Mouse (Mus musculus) embryonic fibroblast, embryonic 13.5 days (primary cell): Measurements from ENCODE around the gene Unc45b. TPM values are rescaled to one million over a fixed set of nuclear protein-coding genes. Genes with fewer than 3 reads are reported as not detected.

Source experiments
- H3K27ac ChIP-seq: 2 replicates; pipeline ENCODE4 v1.5.1; 2012; ENCODE audit warnings: low read length, control low read depth, inconsistent platforms; ENCODE audit not compliant: insufficient read depth
- H3K4me1 ChIP-seq: 2 replicates; pipeline ENCODE4 v1.6.1; 2011; ENCODE audit warnings: low read length; ENCODE audit not compliant: control insufficient read depth, insufficient read depth
- H3K4me3 ChIP-seq: 2 replicates; pipeline ENCODE4 v1.5.1; 2011; ENCODE audit warnings: mild to moderate bottlenecking, control low read depth, low read length; ENCODE audit not compliant: insufficient read depth
- CTCF ChIP-seq: IDR thresholded peaks from 2 replicates; pipeline ENCODE4 v1.5.1; 2011; ENCODE audit warnings: mild to moderate bottlenecking, control low read depth, low read length, moderate library complexity, borderline replicate concordance; ENCODE audit not compliant: insufficient read depth
- POLR2A ChIP-seq: IDR thresholded peaks from 2 replicates; pipeline ENCODE4 v1.6.1; 2011; ENCODE audit warnings: low read depth, mild to moderate bottlenecking, control low read depth, low read length, moderate library complexity
- polyA plus RNA-seq: library from polyadenylated mRNA; stranded (reverse); fragments of >200 nt; gene quantifications from 2 replicates; pipeline ENCODE4 v1.2.4, GENCODE M21; 2011; ENCODE audit warnings: low read depth; ENCODE audit not compliant: missing spikeins, insufficient read length

Gene Unc45b
- polyA plus RNA-seq, 1 experiment: not detected

DNA sequence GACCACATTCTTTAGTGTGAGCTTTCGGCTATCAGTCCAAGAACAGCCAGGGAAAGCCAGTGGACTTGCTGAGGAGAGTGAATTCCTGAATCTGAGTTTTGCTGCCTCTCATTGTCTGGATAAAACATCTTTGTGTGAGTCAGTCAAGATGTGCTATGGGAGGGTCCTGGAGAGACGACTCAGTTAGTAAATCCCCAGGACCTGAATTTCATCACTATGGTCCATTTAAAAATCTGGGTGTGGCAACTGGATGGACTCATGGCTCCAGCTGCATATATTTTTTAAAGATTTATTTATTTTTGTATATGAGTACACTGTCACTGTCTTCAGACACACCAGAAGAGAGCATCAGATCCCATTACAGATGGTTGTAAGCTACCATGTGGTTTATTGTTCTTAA lies 35.3 kb downstream of the Unc45b start:
- TF ChIP-seq CTCF (no peak), POLR2A (no peak)
- H3K4me3 ChIP-seq: no peak overlapping the region
- no peak overlapping the region for H3K27ac ChIP-seq
- H3K4me1 ChIP-seq: 0 out of 2 replicates have a peak, but pooled peaks cover 6% of the 10 kb centered on the region

DNA sequence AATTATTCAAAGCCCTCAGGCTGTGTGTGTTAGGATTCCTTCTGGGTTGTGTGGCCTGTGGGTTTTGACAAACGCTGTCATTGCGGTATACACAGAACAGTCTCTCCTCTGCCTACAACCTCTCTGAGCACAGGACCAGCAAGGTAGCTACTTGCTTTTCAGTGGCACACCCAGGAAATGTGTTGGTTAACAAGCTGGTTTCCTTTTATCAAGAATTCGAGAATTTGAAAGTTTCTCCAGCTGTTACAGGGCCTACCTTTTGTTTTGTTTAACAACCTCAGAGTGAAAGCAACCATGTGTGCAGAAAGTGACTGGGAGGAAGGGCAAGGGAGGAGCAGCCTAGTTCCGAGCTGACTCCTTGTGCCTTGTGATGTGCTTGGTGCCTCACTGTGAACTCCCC lies 37.1 kb downstream of the Unc45b start:
- H3K4me1 ChIP-seq: 0 out of 2 replicates have a peak, but pooled peaks cover 6% of the 10 kb centered on the region
- no peak for TF ChIP-seq POLR2A
- no peak for TF ChIP-seq CTCF
- H3K27ac ChIP-seq: no peak overlapping the region
- no peak overlapping the region for H3K4me3 ChIP-seq

DNA sequence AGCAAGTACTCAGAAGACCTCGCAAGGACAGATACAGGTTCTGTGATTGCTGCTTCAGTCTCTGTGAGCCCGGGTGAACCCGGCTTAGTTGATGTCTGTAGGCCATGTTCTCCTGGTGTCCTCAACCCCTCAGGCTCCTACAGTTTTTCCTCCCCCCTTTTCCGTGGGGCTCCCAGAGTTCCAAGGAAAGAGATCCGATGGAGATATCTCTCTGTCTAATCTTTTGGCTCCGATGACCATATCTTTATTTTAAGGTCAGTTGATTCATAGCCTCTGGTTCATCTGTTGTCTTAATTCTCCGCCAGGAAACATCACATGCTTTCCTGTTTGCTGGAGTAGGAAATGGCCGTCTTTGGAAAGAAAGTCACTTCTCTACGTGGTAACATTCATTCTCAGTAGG lies 38.7 kb downstream of the Unc45b start:
- Histone ChIP-seq H3K4me3 (no peak overlapping the region), H3K27ac (no peak overlapping the region), H3K4me1 (no peaks in the 10 kb centered on the region)
- TF ChIP-seq CTCF (no peak), POLR2A (no peak)

DNA sequence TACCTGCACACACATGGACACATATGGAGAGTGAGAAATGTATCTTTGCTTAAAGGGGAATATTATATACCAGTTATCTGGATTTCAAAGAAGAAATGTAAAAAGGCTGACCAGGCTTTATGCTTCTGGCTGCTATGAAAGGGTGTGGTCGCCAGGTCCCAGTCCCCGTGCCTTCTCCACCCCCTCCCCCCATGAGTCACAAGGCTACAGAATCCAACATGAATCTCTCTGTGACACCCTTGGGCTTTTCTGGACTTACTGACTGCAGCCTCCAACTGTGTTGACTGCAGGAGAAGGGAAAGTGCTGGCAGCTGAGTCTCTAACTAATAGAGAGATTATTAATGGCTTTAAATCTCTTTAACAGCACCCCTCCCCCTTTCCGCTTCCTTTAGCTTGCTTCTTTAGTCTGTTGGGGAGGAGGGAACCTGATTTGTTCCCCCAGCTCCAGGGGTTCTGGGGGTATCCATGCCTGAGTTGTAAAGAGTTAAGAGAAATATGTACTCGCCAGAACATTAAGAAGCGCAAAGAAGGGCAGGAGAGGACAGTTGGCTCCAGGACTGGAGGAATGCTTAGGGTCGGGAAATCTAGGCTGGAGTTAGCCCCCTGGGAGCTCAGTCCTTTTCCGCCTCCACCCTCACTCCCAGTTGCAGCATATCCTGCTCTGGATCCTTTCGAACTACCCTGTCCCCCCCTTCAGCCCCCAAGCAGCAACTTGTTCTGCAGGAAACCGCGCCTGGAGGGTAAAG lies 40.6 kb downstream of the Unc45b start, which contains the start of gene Slfn5:
TSS of gene Slfn5 (plus strand) at position 614 of the 746 bp plus-strand sequence.
- no peak within 1 kb of the TSS for H3K4me3 ChIP-seq
- TF ChIP-seq CTCF (no peak), POLR2A (no peak)
- H3K27ac ChIP-seq: no peak within 1 kb of the TSS
- no peaks in the 10 kb centered on the region for H3K4me1 ChIP-seq

DNA sequence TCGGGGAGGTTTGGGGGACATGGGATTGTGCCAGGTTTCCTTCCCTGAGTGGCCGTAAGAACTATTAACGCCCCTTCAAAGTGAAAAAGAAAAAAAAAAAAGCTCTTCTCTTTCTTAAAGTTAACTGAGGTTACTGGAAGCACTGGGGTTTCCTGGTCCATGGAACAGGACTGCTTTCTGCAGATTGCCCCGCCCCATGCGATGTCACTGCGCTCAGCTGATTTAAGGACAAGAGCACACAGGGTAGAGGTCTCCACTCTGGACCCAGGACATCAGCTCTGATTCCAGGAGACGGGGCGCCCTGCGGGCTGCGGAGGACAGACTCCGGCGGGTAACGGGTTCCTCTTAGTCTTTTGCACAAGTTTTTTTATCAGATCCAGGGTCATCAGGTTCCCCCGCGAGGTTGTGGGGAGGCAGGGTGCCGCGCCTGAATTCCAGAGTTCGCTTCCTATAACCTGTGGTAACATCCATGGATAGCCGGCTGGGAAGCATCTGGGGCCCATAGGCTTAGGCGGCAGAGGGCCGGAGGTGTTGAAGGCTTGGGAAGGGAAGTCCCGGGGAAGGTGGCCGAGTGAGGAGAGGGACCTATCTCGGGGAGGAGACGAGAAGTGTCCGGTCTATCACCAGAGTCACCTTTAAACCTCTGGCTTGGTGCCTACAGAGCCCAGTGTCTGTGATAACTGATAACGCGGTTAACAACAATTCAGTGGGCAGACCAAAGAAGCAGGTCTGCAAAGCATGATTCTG lies 41.7 kb downstream of the Unc45b start:
- Histone ChIP-seq H3K4me3 (no peak overlapping the region), H3K4me1 (no peaks in the 10 kb centered on the region), H3K27ac (no peak overlapping the region)
- no peak for TF ChIP-seq CTCF
- TF ChIP-seq POLR2A: no peak

DNA sequence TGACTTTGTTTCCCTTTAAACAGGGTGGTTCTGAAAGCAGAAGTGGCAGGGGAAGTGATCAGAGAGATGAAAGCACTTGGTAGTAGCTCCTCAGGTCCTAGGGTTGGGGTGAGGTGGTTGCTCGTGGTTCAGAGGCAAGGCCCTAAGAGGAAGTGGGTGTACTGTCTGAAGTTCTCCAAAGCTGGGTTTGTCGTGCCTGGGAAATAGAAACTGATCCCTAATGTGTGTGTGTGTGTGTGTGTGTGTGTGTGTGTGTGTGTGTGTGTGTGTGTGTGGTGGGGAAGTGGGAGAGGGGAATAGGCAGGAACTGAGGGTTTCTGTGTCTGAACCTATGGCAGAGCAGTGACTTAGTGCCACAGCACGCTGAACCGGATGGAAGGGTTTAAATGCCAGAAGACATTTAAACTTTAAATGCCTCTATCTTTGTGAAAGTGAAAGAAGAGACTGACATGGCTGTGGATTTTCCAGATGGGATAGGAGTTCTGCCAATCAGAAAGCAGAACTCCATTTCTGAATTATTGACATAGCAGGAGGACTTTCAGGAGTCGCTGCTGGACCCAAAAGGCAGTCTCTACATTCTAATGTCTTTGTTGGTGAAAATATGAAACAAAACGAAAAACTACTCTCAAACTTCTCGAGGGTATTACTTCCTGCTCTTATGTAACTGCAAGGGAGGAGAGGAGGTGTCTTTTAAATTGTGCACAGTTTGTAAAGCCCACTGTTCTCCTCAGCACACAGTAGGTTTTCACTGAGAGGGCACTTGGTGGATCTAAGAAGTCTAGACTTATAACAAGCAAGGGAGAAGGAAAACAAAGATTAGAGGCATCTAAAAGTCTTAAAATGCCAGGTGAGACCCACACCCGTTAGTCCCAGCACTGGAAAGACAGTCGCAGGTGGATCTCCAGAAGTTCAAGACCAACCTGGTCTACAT lies 42.5 kb downstream of the Unc45b start:
- H3K4me3 ChIP-seq: no peak overlapping the region

DNA sequence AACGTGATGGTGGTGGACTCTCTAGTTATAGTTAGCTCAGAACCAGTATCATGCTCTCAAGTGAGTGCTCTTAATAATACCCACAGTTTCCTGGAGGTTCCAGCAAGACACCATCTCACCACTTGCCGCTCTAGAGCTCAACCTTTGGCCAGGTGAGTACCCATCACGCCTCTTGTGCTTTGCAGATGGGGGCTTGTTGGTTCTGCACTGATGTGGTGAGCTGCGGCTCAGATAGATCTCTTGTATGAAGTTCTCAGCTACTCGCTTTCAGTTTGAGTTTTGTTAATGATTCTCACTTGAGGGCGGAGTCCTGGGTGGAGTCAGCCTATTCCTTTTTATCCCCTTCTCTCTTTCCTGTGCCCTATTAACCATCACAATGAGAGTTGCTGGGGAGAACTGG lies 44.3 kb downstream of the Unc45b start:
- TF ChIP-seq CTCF (no peak), POLR2A (no peak)
- H3K4me1 ChIP-seq: no peaks in the 10 kb centered on the region
- H3K27ac ChIP-seq: no peak overlapping the region
- H3K4me3 ChIP-seq: no peak overlapping the region

More for the DNA sequence above, 42.5 kb downstream of the Unc45b start:
- no peak for TF ChIP-seq POLR2A
- TF ChIP-seq CTCF: no peak
- Histone ChIP-seq H3K27ac (no peak overlapping the region), H3K4me1 (no peaks in the 10 kb centered on the region)

DNA sequence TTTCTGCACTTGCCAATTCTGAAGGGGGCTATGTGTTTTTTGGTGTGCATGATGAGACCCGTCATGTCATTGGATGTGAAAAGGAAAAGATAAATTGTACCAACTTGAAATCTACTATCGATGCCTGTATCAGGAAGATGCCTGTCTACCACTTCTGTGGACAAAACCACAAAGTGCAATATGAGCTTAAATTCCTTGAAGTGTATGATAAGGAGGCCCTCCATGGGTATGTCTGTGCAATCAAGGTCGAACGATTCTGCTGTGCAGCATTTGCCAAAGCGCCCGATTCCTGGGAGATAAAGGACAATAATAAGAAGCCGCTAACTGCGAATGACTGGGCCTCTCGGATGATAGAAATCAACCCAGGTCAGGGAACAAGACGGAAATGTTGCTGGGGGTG lies 46.6 kb downstream of the Unc45b start:
- TF ChIP-seq CTCF: no peak
- no peak for TF ChIP-seq POLR2A

DNA sequence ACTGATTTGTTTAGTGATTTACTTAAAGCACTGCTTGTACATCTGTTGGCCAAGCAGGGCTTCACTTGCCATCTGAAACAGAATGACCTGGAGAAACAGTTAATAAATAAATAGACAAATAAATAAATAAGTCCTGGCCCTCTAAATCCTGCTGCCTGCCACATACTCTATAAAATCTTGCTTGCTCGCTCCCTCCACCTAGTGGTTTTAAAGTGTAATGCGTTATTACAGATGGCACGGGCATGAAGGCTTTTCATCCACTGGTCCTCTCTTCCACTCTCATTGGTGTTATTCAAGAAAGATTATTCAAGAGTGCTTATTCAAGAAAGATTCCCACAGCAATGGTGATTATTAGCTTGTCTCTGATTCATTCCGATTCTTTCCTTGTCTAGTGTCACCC lies 49.3 kb downstream of the Unc45b start:
- no peaks in the 10 kb centered on the region for H3K4me1 ChIP-seq
- no peak overlapping the region for H3K27ac ChIP-seq
- no peak for TF ChIP-seq POLR2A
- no peak for TF ChIP-seq CTCF
- no peak overlapping the region for H3K4me3 ChIP-seq

More for the DNA sequence above, 46.6 kb downstream of the Unc45b start:
- Histone ChIP-seq H3K27ac (no peak overlapping the region), H3K4me1 (no peaks in the 10 kb centered on the region), H3K4me3 (no peak overlapping the region)

DNA sequence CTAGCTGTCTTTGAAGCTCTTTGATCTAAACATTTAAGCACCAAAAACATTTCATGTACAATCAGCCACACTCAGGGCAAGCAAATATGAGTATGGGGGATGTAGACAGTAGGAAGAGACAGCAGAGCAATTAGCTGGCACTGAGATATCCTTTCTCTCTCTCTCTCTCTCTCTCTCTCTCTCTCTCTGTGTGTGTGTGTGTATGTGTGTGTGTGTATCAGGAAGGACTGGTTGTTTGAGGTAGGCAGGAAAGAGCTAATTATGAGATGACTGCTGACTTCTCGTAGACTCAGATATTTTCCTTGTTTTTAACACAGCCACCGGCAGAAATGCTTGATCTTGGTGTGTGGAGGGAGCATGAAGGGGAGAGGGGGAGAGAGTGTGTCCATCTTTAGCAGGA lies 51.4 kb downstream of the Unc45b start:
- TF ChIP-seq POLR2A (no peak), CTCF (no peak)

More for the DNA sequence above, 51.4 kb downstream of the Unc45b start:
- no peak overlapping the region for H3K27ac ChIP-seq
- no peaks in the 10 kb centered on the region for H3K4me1 ChIP-seq
- H3K4me3 ChIP-seq: no peak overlapping the region
